Mouse (Mus musculus) brain, adult 10 weeks (tissue): ENCODE results near the gene 4931406P16Rik. TPM values are rescaled to one million over a fixed set of nuclear protein-coding genes. Genes with fewer than 3 reads are reported as not detected.

Source experiments
- polyA plus RNA-seq: library from polyadenylated mRNA; stranded (reverse); fragments of 350-450 nt; fragmentation: Illumina TruSeq; extraction: RNeasy Lipid Tissue Mini Kit (QIAGEN cat#74804); gene quantifications from one replicate; pipeline ENCODE4 v1.2.3, GENCODE M21; 2015; ENCODE audit warnings: low read depth, low replicate concordance

Gene 4931406P16Rik
- 25.7 TPM for polyA plus RNA-seq

DNA sequence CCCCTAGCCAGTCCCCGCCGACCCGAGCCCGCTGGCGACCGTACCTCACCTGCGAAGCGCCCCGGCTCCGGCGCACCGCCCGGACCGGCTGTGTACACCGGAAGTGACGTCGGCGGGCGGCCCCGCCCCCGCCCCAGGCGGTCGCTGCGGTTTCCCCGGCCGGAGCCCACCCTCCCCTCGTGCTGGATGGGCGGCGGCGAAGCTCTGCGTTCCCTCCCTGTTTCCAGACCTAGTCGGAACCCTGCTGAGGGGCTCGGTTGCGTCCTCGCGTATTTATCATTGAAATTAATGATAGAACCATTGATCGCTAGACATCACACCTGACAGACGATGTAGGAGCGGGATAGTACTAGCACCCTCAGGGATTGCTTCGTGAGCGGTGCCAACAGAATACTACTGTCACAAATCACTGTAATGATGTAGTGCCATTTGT lies at the start of gene 4931406P16Rik:
Gene 4931406P16Rik (minus strand): TSS at position 109 of the 433 bp plus-strand sequence.

GRCm38 (mm10) chr7:34250738-34251137 lies 62.6 kb downstream of the 4931406P16Rik start, which contains the start of gene Gm6096:
TSS of gene Gm6096 (plus strand) at chr7:34251038.

GRCm38 (mm10) chr7:34230116-34230515 lies 83.2 kb downstream of the 4931406P16Rik start, which contains the start of gene Gpi1:
TSS of gene Gpi1 (minus strand) at chr7:34230336.

GRCm38 (mm10) chr7:34196132-34197128 lies 116.9 kb downstream of the 4931406P16Rik start, which contains the start of gene Pdcd2l:
TSS of gene Pdcd2l (minus strand) at chr7:34196661.

Other genes with a start within 250 kb of the 4931406P16Rik start
- gene Scgb1b30, start 218.1 kb downstream of the 4931406P16Rik start, polyA plus RNA-seq, result not detected
- gene Wtip, start 180.3 kb downstream of the 4931406P16Rik start, polyA plus RNA-seq, result 9.7 TPM
- gene Uba2, start 144.0 kb downstream of the 4931406P16Rik start, polyA plus RNA-seq, result 122 TPM
- 33.6 TPM for gene Pdcd2l, start 116.9 kb downstream of the 4931406P16Rik start, polyA plus RNA-seq
- gene Gpi1, start 83.2 kb downstream of the 4931406P16Rik start, polyA plus RNA-seq, result 641 TPM
- gene Gm6096, start 62.5 kb downstream of the 4931406P16Rik start, polyA plus RNA-seq, result not detected
- 64.7 TPM for gene Lsm14a, start 79.8 kb upstream of the 4931406P16Rik start, polyA plus RNA-seq